Mouse (Mus musculus): ENCODE measurements around the gene Arl15.

DNA sequence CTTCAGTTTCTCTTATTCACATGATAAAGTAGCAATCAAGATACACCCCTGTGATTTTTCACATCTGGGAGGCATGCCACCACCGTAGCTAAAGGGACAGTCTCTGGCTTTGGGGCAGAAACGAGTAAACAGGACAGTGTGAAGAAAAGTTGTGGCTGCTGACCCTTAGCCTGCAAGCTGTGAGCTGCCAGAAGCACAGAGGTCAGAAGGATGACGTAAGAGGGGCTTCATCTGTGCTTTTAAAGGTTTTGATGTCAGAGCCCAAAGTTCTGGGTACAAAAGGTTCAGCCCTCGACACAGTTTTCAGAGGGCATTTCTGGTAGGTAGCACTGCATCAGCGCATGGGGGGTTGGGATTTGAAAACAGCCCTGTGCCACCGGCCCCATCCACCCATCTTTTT, 266.0 kb downstream of the Arl15 start:
- no peak for TF ChIP-seq POLR2A (IDR thresholded peaks at IDR 0.05; ENCODE audit: borderline replicate concordance, control insufficient read depth, low read depth, low read length)
- TF ChIP-seq CTCF (IDR thresholded peaks at IDR 0.05; ENCODE audit: control insufficient read depth, insufficient read depth, low read length) = no peak

Measured in bone marrow, adult 2 months (tissue).